Mouse (Mus musculus) skeletal muscle tissue, adult 2 months (tissue): ENCODE results near the gene Med25.

Experiments used
- DNase-seq: peaks from one replicate; pipeline ENCODE4 v3.0.0-alpha.2; 2012; ENCODE audit warnings: low read depth, low spot score

The Med25 gene

GRCm38 (mm10) chr7:44863982-44864494, 28.5 kb downstream of the Med25 start:
- no peak for DNase-seq

GRCm38 (mm10) chr7:44863210-44863609, 29.3 kb downstream of the Med25 start:
- DNase-seq, result no peak

- DNase-seq, result no peak
These were observed 30.1 kb downstream of the Med25 start for GRCm38 (mm10) chr7:44862434-44862833.

GRCm38 (mm10) chr7:44861429-44861816, 31.1 kb downstream of the Med25 start:
- DNase-seq, result no peak

- DNase-seq, result no peak
These were observed 31.7 kb downstream of the Med25 start for GRCm38 (mm10) chr7:44860576-44861428.

- no peak for DNase-seq
These were observed 32.6 kb downstream of the Med25 start for GRCm38 (mm10) chr7:44859896-44860295.

GRCm38 (mm10) chr7:44857905-44858304, 34.6 kb downstream of the Med25 start:
- DNase-seq, result no peak

GRCm38 (mm10) chr7:44857042-44857552, 35.4 kb downstream of the Med25 start, which contains the start of gene Pnkp:
Gene Pnkp, plus strand, starts transcription at chr7:44857139.
- peak; percentile 80 for DNase-seq

- DNase-seq, result no peak
These were observed 36.1 kb downstream of the Med25 start for GRCm38 (mm10) chr7:44856265-44856916.

GRCm38 (mm10) chr7:44855036-44855435, 37.5 kb downstream of the Med25 start:
- DNase-seq, result no peak

- peak; percentile 77 for DNase-seq
These were observed 38.0 kb downstream of the Med25 start for GRCm38 (mm10) chr7:44854356-44855031.

- DNase-seq, result no peak
These were observed 38.7 kb downstream of the Med25 start for GRCm38 (mm10) chr7:44853596-44854355.

- DNase-seq, result no peak
These were observed 39.4 kb downstream of the Med25 start for GRCm38 (mm10) chr7:44853065-44853464.

- no peak for DNase-seq
These were observed 40.1 kb downstream of the Med25 start for GRCm38 (mm10) chr7:44852259-44853027.

GRCm38 (mm10) chr7:44851625-44852234, 40.8 kb downstream of the Med25 start:
- DNase-seq, result no peak

- DNase-seq, result no peak
These were observed 41.5 kb downstream of the Med25 start for GRCm38 (mm10) chr7:44850789-44851624.

GRCm38 (mm10) chr7:44850146-44850545, 42.4 kb downstream of the Med25 start:
- no peak for DNase-seq

GRCm38 (mm10) chr7:44849416-44850111, 42.9 kb downstream of the Med25 start:
- peak; percentile 95 for DNase-seq
